Comparison of ENCODE assay signal across 13 mouse cellular contexts in the genomic region with DNA sequence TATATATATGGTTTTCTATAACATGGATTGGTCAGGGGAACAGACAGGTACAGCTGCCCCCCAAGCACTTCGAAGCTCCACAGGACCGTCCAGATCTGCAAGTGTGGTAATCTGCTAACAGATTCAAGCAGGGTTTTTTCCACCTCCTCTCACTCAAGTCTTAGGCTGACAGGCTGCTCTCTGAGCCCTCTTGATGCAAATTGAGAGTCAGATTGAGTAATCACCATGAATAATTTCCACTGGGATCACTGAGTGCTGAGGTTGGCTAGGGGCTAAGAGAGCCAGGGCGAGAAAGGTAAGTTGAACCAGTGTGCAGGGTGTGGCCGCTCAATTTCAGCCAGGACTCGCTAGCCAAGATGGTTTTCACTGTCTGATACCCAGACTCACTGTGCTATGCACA.
DNase-seq lines count a peak whose midpoint lies in the region; ATAC-seq and TF ChIP-seq lines count a peak whose summit lies in the region.
"Had no signal": no experiment of that assay in that cellular context is flagged by ENCODE, and none has a peak within 500 bp of the region (broad histone marks: within the 10 kb centered on the region; RNA-seq: fewer than 3 reads in every experiment).

No protein-coding gene starts in this region.

- H3K4me2 ChIP-seq in lung, postnatal 0 days (replicated peaks; ENCODE audit: low read depth, low read length), result no peak overlapping the region
- no peak overlapping the region for H3K4me2 ChIP-seq in liver, embryonic 11.5 days
- H3K4me2 ChIP-seq: liver, embryonic 15.5 days had no signal

- no peaks in the 10 kb centered on the region for H3K9me3 ChIP-seq in lung, postnatal 0 days (ENCODE audit: low read length)
- no peaks in the 10 kb centered on the region for H3K9me3 ChIP-seq in liver, embryonic 11.5 days (ENCODE audit: control insufficient read depth, low read length)
- H3K9me3 ChIP-seq: G1E; limb, embryonic 10.5 days; liver, embryonic 15.5 days had no signal

- H3K27me3 ChIP-seq in lung, postnatal 0 days (replicated peaks; ENCODE audit: insufficient read depth, low read length), result no peaks in the 10 kb centered on the region
- no peaks in the 10 kb centered on the region for H3K27me3 ChIP-seq in liver, embryonic 11.5 days (replicated peaks; ENCODE audit: control insufficient read depth, insufficient read depth, low read length)
- H3K27me3 ChIP-seq: liver, embryonic 15.5 days had no signal

- peak; percentile 51 for ATAC-seq in lung, postnatal 0 days
- ATAC-seq in liver, embryonic 11.5 days (replicated peaks; ENCODE audit: low FRiP score), result no peak

- H3K36me3 ChIP-seq in lung, postnatal 0 days (ENCODE audit: insufficient read depth, low read length), result no peaks in the 10 kb centered on the region
- no peaks in the 10 kb centered on the region for H3K36me3 ChIP-seq in liver, embryonic 11.5 days (ENCODE audit: control insufficient read depth, insufficient read depth, low read length)
- H3K36me3 ChIP-seq: liver, embryonic 15.5 days had no signal

- H3K4me3 ChIP-seq in lung, postnatal 0 days (ENCODE audit: low read depth, low read length), result no peak overlapping the region
- H3K4me3 ChIP-seq in liver, embryonic 11.5 days (ENCODE audit: low read depth, low read length), result no peak overlapping the region
- H3K4me3 ChIP-seq: limb, embryonic 10.5 days; liver, embryonic 15.5 days had no signal

- H3K27ac ChIP-seq in lung, postnatal 0 days (ENCODE audit: low read length), result no peak overlapping the region
- H3K27ac ChIP-seq in liver, embryonic 11.5 days (ENCODE audit: low read depth, low read length), result no peak overlapping the region
- H3K27ac ChIP-seq: limb, embryonic 10.5 days; liver, embryonic 15.5 days had no signal

- peak; percentile 49 for DNase-seq in gastrocnemius, adult 18-20 months (ENCODE audit: low spot score)
- DNase-seq in gastrocnemius, adult 8-10 months (ENCODE audit: low spot score in 2 of 2), result no peak
- peak; percentile 62 for DNase-seq in lung, postnatal 0 days (ENCODE audit: low spot score)
- DNase-seq in lung, postnatal 14 days, result no peak
- peak; percentile 36 for DNase-seq in gonadal fat pad, adult 2 months (ENCODE audit: low read depth)
- peak; percentile 45 for DNase-seq in skeletal muscle tissue, adult 2 months (ENCODE audit: low read depth, low spot score)
- no peak for DNase-seq in cerebellum, adult 11-12 months
- no peak for DNase-seq in liver, embryonic 11.5 days (ENCODE audit: low spot score)
- DNase-seq: cerebellum, adult 2 months; gastrocnemius, postnatal 36 days had no signal

- TF ChIP-seq CTCF in lung, postnatal 0 days (IDR thresholded peaks at IDR 0.05), result no peak

- H3K4me1 ChIP-seq in lung, postnatal 0 days (ENCODE audit: insufficient read depth, low read depth, low read length), result no peaks in the 10 kb centered on the region
- peaks cover 6% of the 10 kb centered on the region; the same call in 1 of the 2 replicates for H3K4me1 ChIP-seq in liver, embryonic 11.5 days (replicated peaks; ENCODE audit: control insufficient read depth, insufficient read depth, low read length)

- H3K9ac ChIP-seq in lung, postnatal 0 days (replicated peaks; ENCODE audit: low read depth), result no peak overlapping the region
- H3K9ac ChIP-seq in liver, embryonic 11.5 days (ENCODE audit: low read depth, low read length), result no peak overlapping the region
- H3K9ac ChIP-seq: liver, embryonic 15.5 days had no signal

- no peak for TF ChIP-seq EP300 in lung, postnatal 0 days (IDR thresholded peaks at IDR 0.05)

- WGBS in lung, postnatal 0 days, result 57% methylated on average over 5 of the region's 5 CpGs
- 82% methylated on average over 5 of the region's 5 CpGs for WGBS in liver, embryonic 11.5 days

Comparison
In these comparisons a context has a peak if more than half of its experiments do, and no peak if none do; other contexts are left out.
1. DNase-seq: peak in gastrocnemius, adult 18-20 months (single experiment), lung, postnatal 0 days (single experiment), gonadal fat pad, adult 2 months (single experiment) and skeletal muscle tissue, adult 2 months (single experiment); none in gastrocnemius, adult 8-10 months (0 of 2), lung, postnatal 14 days (single experiment), cerebellum, adult 11-12 months (single experiment) and liver, embryonic 11.5 days (single experiment).